Mouse (Mus musculus): ENCODE measurements around the gene Hdac11.
"Not testable (repeated sequence)": the region's sequence is repeated elsewhere in the genome, so short reads cannot be mapped to it uniquely, and the experiment has no call there.

The Hdac11 gene

GRCm38 (mm10) chr6:91209780-91210179, 53.3 kb downstream of the Hdac11 start:
- DNase-seq = no peak

GRCm38 (mm10) chr6:91210852-91211251, 54.4 kb downstream of the Hdac11 start:
- no peak for DNase-seq

- not testable (repeated sequence) for DNase-seq
Measured at GRCm38 (mm10) chr6:91212155-91212554, 55.7 kb downstream of the Hdac11 start, which contains the start of gene Fbln2. Gene Fbln2, plus strand, starts transcription at chr6:91212455.

- no peak for DNase-seq
Measured at GRCm38 (mm10) chr6:91212571-91212970, 56.1 kb downstream of the Hdac11 start.

GRCm38 (mm10) chr6:91213287-91214218, 57.1 kb downstream of the Hdac11 start:
- no peak for DNase-seq

- no peak for DNase-seq
Measured at GRCm38 (mm10) chr6:91215454-91215853, 59.0 kb downstream of the Hdac11 start.

GRCm38 (mm10) chr6:91218445-91218844, 62.0 kb downstream of the Hdac11 start:
- no peak for DNase-seq

- no peak for DNase-seq
Measured at GRCm38 (mm10) chr6:91218871-91219270, 62.4 kb downstream of the Hdac11 start.

- DNase-seq = no peak
Measured at GRCm38 (mm10) chr6:91220062-91220461, 63.6 kb downstream of the Hdac11 start.

- no peak for DNase-seq
Measured at GRCm38 (mm10) chr6:91221094-91221493, 64.6 kb downstream of the Hdac11 start.

GRCm38 (mm10) chr6:91222694-91223346, 66.4 kb downstream of the Hdac11 start:
- no peak for DNase-seq
